Mouse (Mus musculus): Measurements from ENCODE around the gene Olfr127. TPM values are rescaled to one million over a fixed set of nuclear protein-coding genes. Genes with fewer than 3 reads are reported as not detected.

Olfr127 gene
- polyA plus RNA-seq (2012; rRNA removed), result not detected in 2 replicates

GRCm38 (mm10) chr17:37900137-37900536 lies at the start of gene Olfr127:
TSS of gene Olfr127 (plus strand) at chr17:37900437.

GRCm38 (mm10) chr17:37920248-37920647 lies 20.0 kb downstream of the Olfr127 start, which contains the start of gene Olfr128:
TSS of gene Olfr128 (plus strand) at chr17:37920548.

DNA sequence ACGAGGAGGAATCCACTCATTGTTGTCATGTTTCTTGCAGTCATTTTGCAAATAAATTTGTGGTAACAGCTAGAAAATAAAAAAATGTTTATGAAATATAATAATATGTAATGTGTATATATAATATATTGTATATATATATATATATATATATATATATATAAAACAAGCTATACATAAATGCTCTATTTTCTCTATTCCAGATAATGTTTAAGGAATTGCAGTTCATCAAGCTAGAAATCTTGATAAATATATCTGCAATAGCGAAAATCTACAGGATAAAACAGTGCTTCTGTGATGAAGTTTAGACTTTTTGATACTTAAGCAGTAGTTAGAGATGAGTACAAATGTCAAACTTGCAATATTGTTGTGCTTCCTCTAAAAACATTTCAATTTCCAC lies 52.7 kb downstream of the Olfr127 start, which contains the start of gene Olfr761:
TSS of gene Olfr761 (minus strand) at position 101 of the 400 bp plus-strand sequence.

Other genes with a start within 250 kb of the Olfr127 start
- gene Olfr117, start 236.7 kb upstream of the Olfr127 start, polyA plus RNA-seq (2012; rRNA removed), result not detected in 2 replicates
- gene Olfr118, start 233.4 kb upstream of the Olfr127 start, polyA plus RNA-seq (2012; rRNA removed), result not detected in 2 replicates
- not detected in 2 replicates for gene Olfr119, start 203.9 kb upstream of the Olfr127 start, polyA plus RNA-seq (2012; rRNA removed)
- not detected in 2 replicates for gene Olfr120, start 178.6 kb upstream of the Olfr127 start, polyA plus RNA-seq (2012; rRNA removed)
- gene Olfr121, start 151.6 kb upstream of the Olfr127 start, polyA plus RNA-seq (2012; rRNA removed), result not detected in 2 replicates
- not detected in 2 replicates for gene Olfr122, start 131.8 kb upstream of the Olfr127 start, polyA plus RNA-seq (2012; rRNA removed)
- not detected in 2 replicates for gene Olfr123, start 106.9 kb upstream of the Olfr127 start, polyA plus RNA-seq (2012; rRNA removed)
- not detected in 2 replicates for gene Olfr124, start 100.5 kb upstream of the Olfr127 start, polyA plus RNA-seq (2012; rRNA removed)
- gene Olfr125, start 67.5 kb upstream of the Olfr127 start, polyA plus RNA-seq (2012; rRNA removed), result not detected in 2 replicates
- not detected in 2 replicates for gene Olfr126, start 53.0 kb upstream of the Olfr127 start, polyA plus RNA-seq (2012; rRNA removed)
- gene Olfr128, start 20.1 kb downstream of the Olfr127 start, polyA plus RNA-seq (2012; rRNA removed), result not detected in 2 replicates
- gene Olfr761, start 52.6 kb downstream of the Olfr127 start, polyA plus RNA-seq (2012; rRNA removed), result not detected in 2 replicates
- gene Olfr129, start 159.6 kb downstream of the Olfr127 start, polyA plus RNA-seq (2012; rRNA removed), result not detected in 2 replicates
- gene Olfr130, start 163.5 kb downstream of the Olfr127 start, polyA plus RNA-seq (2012; rRNA removed), result not detected in 2 replicates
- not detected in 2 replicates for gene Olfr131, start 188.3 kb downstream of the Olfr127 start, polyA plus RNA-seq (2012; rRNA removed)
- gene Olfr132, start 234.1 kb downstream of the Olfr127 start, polyA plus RNA-seq (2012; rRNA removed), result not detected in 2 replicates
- gene Olfr133, start 244.8 kb downstream of the Olfr127 start, polyA plus RNA-seq (2012; rRNA removed), result not detected in 2 replicates

Data from central nervous system, embryonic 18 days (tissue).